Mouse (Mus musculus) ES-E14 (cell line): ENCODE data around the gene Dapk2. TPM values are rescaled to one million over a fixed set of nuclear protein-coding genes. Genes with fewer than 3 reads are reported as not detected.

ENCODE experiments used
- DNase-seq: peaks from one replicate; pipeline ENCODE4 v3.0.0-alpha.2; 2013; ENCODE audit warnings: low read depth, low spot score
- H3K27ac ChIP-seq: 2 replicates; pipeline ENCODE4 v1.5.1; 2012; ENCODE audit warnings: low read depth, mild to moderate bottlenecking, low read length, moderate library complexity, mixed read lengths; ENCODE audit not compliant: poor library complexity, insufficient read depth, severe bottlenecking
- H3K36me3 ChIP-seq: 2 replicates; pipeline ENCODE4 v1.6.1; 2012; ENCODE audit warnings: mild to moderate bottlenecking, low read length, moderate library complexity, mixed read lengths; ENCODE audit not compliant: control insufficient read depth, poor library complexity, insufficient read depth, severe bottlenecking
- H3K4me1 ChIP-seq, 2 experiments: fragments of 150-350 bp in 1 of 2; sonication (generic) in 1 of 2; 2 replicates each; pipeline ENCODE4 v1.6.1; 2012; ENCODE audit warnings: low read length in 2 of 2, mild to moderate bottlenecking in 1 of 2, mixed read lengths in 1 of 2; ENCODE audit not compliant: control insufficient read depth in 2 of 2, insufficient read depth in 2 of 2, poor library complexity in 1 of 2
- H3K4me3 ChIP-seq, 2 experiments: fragments of 150-350 bp in 1 of 2; sonication (generic) in 1 of 2; 2 replicates each; pipeline ENCODE4 v1.5.1; 2012; ENCODE audit warnings: low read length in 2 of 2, low read depth in 1 of 2, mild to moderate bottlenecking in 1 of 2, mixed read lengths in 1 of 2; ENCODE audit not compliant: insufficient read depth in 1 of 2, poor library complexity in 1 of 2, severe bottlenecking in 1 of 2
- H3K9ac ChIP-seq: 2 replicates; pipeline ENCODE4 v1.6.1; 2012; ENCODE audit warnings: low read depth, mild to moderate bottlenecking, low read length, mixed read lengths; ENCODE audit not compliant: poor library complexity, insufficient read depth, severe bottlenecking
- H3K9me3 ChIP-seq: fragments of 150-350 bp; sonication (generic); 2 replicates; pipeline ENCODE4 v1.6.1; 2012; ENCODE audit warnings: low read depth, mild to moderate bottlenecking, low read length; ENCODE audit not compliant: control insufficient read depth, insufficient read depth
- CHD2 ChIP-seq: IDR thresholded peaks from 2 replicates; pipeline ENCODE4 v1.6.1; 2014; ENCODE audit warnings: mild to moderate bottlenecking, low read depth, low read length, inconsistent platforms
- HCFC1 ChIP-seq: IDR thresholded peaks from 2 replicates; pipeline ENCODE4 v1.6.1; 2012; ENCODE audit warnings: low read length, inconsistent platforms, borderline replicate concordance; ENCODE audit not compliant: insufficient read depth
- MAFK ChIP-seq: IDR thresholded peaks from 2 replicates; pipeline ENCODE4 v1.6.1; 2014; ENCODE audit warnings: mild to moderate bottlenecking, low read depth, low read length, inconsistent platforms; ENCODE audit not compliant: insufficient read depth
- ZC3H11A ChIP-seq: IDR thresholded peaks from 2 replicates; pipeline ENCODE4 v1.6.1; 2012; ENCODE audit warnings: low read depth, mild to moderate bottlenecking, inconsistent platforms, low read length, borderline replicate concordance
- ZNF384 ChIP-seq: IDR thresholded peaks from 2 replicates; pipeline ENCODE4 v1.6.1; 2012; ENCODE audit warnings: low read depth, low read length, inconsistent platforms
- in situ Hi-C, 2 experiments: fragments of 600-800 bp; cut with MboI; formaldehyde crosslinking; loops; one replicate each; pipeline ENCODE4 v1.15.1; 2025; ENCODE audit warnings: low sequenced_read_pairs in 2 of 2, inconsistent platforms in 1 of 2; ENCODE audit not compliant: unreplicated experiment in 2 of 2
- total RNA-seq: library from RNA; depleted of rRNA; stranded (reverse); fragments of 300-350 nt; gene quantifications from 2 replicates; pipeline ENCODE4 v1.2.3, GENCODE M21; 2012; rRNA removed

The Dapk2 gene
- 0.90 and 1.2 TPM in 2 replicates for total RNA-seq

DNA sequence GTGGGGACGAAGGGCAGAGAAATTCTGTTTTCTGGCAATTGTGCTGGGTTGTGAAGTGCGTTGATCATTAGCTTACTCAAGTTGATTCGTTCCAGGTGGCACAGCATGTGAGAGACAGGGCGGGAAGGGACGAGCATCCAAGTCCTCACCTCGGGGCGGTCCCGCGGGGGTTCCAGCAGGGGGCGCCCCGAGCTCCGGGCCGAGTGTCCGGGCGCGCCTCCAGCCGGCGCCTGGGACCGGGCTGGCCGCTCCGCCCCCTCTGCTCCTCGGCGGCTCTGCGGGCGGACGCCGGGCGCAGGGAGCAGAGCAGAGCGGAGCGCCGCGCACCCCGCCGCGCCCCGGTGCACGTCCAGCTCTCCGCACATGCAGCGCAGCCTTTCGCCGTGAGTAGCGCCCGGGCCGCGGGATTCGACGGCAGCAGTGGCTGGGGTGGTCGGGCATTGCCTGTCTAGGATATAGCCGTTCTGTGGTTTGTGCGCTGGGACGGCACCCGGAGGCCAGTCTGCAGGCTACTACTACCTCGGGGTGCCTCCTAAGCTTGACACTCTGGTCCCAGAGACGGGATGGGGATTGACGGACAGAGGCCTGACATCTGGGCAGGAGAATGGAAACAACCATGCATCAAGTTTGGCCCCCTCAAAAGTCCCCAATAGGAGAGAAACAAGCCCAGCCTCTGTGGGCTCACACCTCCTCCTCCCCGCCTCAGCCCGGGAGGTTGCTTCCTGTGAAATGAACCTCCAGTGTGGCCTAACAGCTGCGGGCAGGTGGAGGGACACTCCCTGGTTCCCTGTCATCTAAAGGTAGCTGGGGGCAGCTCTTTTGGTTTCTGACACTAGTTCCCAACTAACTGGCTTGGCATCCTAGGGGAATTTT, at the start of gene Dapk2:
TSS of gene Dapk2 (plus strand) at position 266 of the 873 bp plus-strand sequence.
- Histone ChIP-seq H3K9ac (peak within 1 kb of the TSS; percentile 66), H3K4me3 (peak within 1 kb of the TSS; percentile 75 to 77), H3K9me3 (no peaks in the 10 kb centered on the region), H3K4me1 (0 out of 4 replicates have a peak, but pooled peaks cover 0 to under 1% of the 10 kb centered on the region in 2 experiments), H3K27ac (no peak within 1 kb of the TSS), H3K36me3 (no peaks in the 10 kb centered on the region)
- in situ Hi-C loops, result no loop called here
- no peak for TF ChIP-seq MAFK
- TF ChIP-seq HCFC1, result no peak
- TF ChIP-seq ZC3H11A, result no peak
- TF ChIP-seq CHD2, result no peak
- no peak for TF ChIP-seq ZNF384
- DNase-seq, result peak; percentile 71

- in situ Hi-C loops, result no loop called here
- Histone ChIP-seq H3K27ac (no peak overlapping the region), H3K4me3 (no peak overlapping the region), H3K9ac (no peak overlapping the region), H3K4me1 (0 out of 4 replicates have a peak, but pooled peaks cover 0 to 2% of the 10 kb centered on the region in 2 experiments), H3K36me3 (no peaks in the 10 kb centered on the region), H3K9me3 (no peaks in the 10 kb centered on the region)
- TF ChIP-seq HCFC1 (no peak), ZC3H11A (no peak), ZNF384 (no peak), CHD2 (no peak), MAFK (no peak)
- no peak for DNase-seq
Observed at GRCm38 (mm10) chr9:66109574-66109973, 48.4 kb upstream of the Dapk2 start.

GRCm38 (mm10) chr9:66110126-66110525, 47.9 kb upstream of the Dapk2 start:
- no peak for TF ChIP-seq CHD2
- TF ChIP-seq ZNF384, result no peak
- TF ChIP-seq MAFK, result no peak
- no peak for TF ChIP-seq HCFC1
- in situ Hi-C loops, result no loop called here
- no peak overlapping the region for H3K9ac ChIP-seq
- 0 out of 4 replicates have a peak, but pooled peaks cover 0 to 2% of the 10 kb centered on the region in 2 experiments for H3K4me1 ChIP-seq
- H3K9me3 ChIP-seq, result no peaks in the 10 kb centered on the region
- no peak overlapping the region for H3K27ac ChIP-seq
- DNase-seq, result no peak
- no peak overlapping the region for H3K4me3 ChIP-seq
- no peaks in the 10 kb centered on the region for H3K36me3 ChIP-seq

DNA sequence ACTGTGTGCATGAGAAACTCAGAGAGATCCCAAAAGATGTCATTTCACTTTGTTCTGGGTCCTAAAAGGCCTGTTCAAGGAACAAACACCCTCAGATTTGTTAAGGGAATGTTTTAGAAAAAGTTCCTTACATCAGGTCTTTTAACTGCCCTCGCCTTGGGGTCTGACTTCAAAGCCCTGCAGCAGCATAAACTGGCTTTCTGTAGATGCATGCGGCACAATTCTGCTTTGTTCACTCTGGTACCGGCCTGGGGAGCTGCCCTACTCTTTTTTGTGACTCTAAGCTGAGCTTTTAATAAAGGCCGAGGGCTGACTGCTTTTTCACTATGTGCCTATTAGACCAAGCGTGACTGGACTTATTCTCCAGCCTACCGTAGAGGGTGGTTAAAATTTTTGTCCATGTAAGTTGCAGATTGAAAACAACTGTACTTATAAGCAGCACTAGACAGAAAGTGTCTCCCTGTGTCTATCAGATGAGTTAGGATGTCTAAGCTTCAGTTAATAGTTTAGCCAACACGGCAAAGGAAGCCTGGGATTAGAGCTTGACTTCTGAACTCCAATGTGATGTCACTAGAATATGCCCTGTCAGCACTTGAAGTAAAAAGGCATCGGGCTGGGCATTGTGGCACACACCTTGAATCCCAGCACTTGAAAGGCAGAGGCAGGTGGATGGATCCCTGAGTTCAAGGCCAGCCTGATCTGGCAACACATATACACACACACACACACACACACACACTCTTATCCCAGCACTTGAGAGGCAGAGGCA, 47.2 kb upstream of the Dapk2 start:
- in situ Hi-C loops, result no loop called here
- no peak for TF ChIP-seq ZNF384
- TF ChIP-seq MAFK, result 0 out of 2 replicates have a peak, but pooled peaks have one; percentile 22
- H3K36me3 ChIP-seq, result no peaks in the 10 kb centered on the region
- 0 out of 4 replicates have a peak, but pooled peaks cover 0 to 2% of the 10 kb centered on the region in 2 experiments for H3K4me1 ChIP-seq
- H3K9ac ChIP-seq, result no peak overlapping the region
- H3K27ac ChIP-seq, result no peak overlapping the region
- no peak for DNase-seq
- no peak overlapping the region for H3K4me3 ChIP-seq
- H3K9me3 ChIP-seq, result no peaks in the 10 kb centered on the region
